Mouse (Mus musculus): ENCODE data around the gene Slf2. TPM values are rescaled to one million over a fixed set of nuclear protein-coding genes. Genes with fewer than 3 reads are reported as not detected.

The Slf2 gene
- total and polyA plus RNA-seq, 3 experiments: 20.6 to 22.9 (median 22.6) TPM

- peaks cover 29 to 72% of the 10 kb centered on the region in 2 experiments for H3K36me3 ChIP-seq (replicated peaks in 1 of 2; ENCODE audit: control insufficient read depth in 1 of 2, insufficient read depth in 1 of 2, low read length in 1 of 2)
- TF ChIP-seq RAD21 (IDR thresholded peaks at IDR 0.05; ENCODE audit: low read depth, low read length): peak; percentile 25
- no peak for TF ChIP-seq RCOR1 (conservative IDR thresholded peaks at IDR 0.05; ENCODE audit: low read depth, low read length)
- TF ChIP-seq CTCF (conservative IDR thresholded peaks at IDR 0.05 in 1 of 2, IDR thresholded peaks at IDR 0.05 in 1 of 2; ENCODE audit: low read depth in 2 of 2, low read length in 2 of 2): peak in 1 of 2 experiments; percentile 42; a peak in 2 of 4 replicates
- dilution Hi-C loops (cut with MboI; ENCODE audit: extremely low pct_ligation_motif_present, extremely low pct_unique_long_range_greater_than_20kb, low sequenced_read_pairs): no loop called here
Measured at GRCm38 (mm10) chr19:45002301-45002700, 71.3 kb downstream of the Slf2 start.

DNA sequence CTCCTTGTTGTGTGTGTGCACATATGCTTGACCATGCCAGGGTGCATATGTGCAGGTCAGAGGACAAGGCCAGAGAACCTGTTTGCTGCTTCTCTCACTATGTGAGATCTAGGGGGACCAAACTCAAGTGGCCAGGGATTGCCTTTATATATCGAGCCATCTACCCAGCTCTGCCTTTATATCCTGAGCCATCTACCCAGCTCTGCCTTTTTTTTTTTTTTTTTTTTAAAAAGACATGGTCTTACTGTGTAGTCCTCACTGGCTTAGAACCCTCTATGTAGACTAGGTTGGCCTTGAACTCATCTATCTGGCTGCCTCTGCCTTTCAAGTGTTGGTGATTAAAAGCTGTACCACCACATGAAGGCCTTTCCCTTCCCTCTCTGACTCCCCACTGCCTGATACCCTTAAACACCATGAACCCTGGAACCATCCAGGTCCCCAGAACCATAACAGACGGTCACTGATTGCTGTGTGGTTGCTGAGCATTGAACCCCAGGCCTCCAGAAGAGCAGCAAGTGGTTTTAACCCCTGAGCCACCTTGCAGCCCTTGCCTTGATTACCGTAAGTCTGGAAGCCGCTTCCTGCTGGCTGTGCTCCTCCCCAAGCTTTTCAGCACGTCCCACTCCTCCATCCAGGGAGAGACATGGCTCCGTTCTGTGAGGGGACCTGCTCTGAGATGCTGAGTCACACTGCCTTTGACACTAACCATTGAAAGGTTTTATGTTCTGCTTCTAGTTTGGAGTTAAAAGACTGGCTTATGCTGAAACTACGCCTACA, 73.0 kb downstream of the Slf2 start:
- TF ChIP-seq MXI1 (IDR thresholded peaks at IDR 0.05; ENCODE audit: low read depth, low read length) (no peak), CHD2 (IDR thresholded peaks at IDR 0.05; ENCODE audit: low read length) (no peak), MAZ (IDR thresholded peaks at IDR 0.05; ENCODE audit: low read depth, low read length) (no peak), RAD21 (IDR thresholded peaks at IDR 0.05; ENCODE audit: low read depth, low read length) (no peak), NELFE (IDR thresholded peaks at IDR 0.05; ENCODE audit: low read depth, low read length) (no peak), TCF12 (IDR thresholded peaks at IDR 0.05; ENCODE audit: low read depth, low read length) (no peak), POLR2A (IDR thresholded peaks at IDR 0.05; ENCODE audit: low read depth, low read length) (no peak), SMC3 (IDR thresholded peaks at IDR 0.05; ENCODE audit: low read depth, low read length) (no peak), CHD1 (IDR thresholded peaks at IDR 0.05; ENCODE audit: low read depth, low read length) (no peak), MAX (IDR thresholded peaks at IDR 0.05; ENCODE audit: low read length) (no peak), EP300 (IDR thresholded peaks at IDR 0.05; ENCODE audit: low read length) (no peak), UBTF (IDR thresholded peaks at IDR 0.05; ENCODE audit: low read depth, low read length) (no peak), MEF2A (IDR thresholded peaks at IDR 0.05; ENCODE audit: borderline replicate concordance, low read depth, low read length) (no peak), E2F4 (IDR thresholded peaks at IDR 0.05; ENCODE audit: insufficient replicate concordance, low read depth, low read length) (no peak), MAFK (IDR thresholded peaks at IDR 0.05; ENCODE audit: insufficient replicate concordance, low read length) (no peak)
- in situ Hi-C loops (cut with MboI; ENCODE audit: low pct_ligation_motif_present, low pct_unique_long_range_greater_than_20kb, low sequenced_read_pairs): no loop called here

More at GRCm38 (mm10) chr19:45002301-45002700, 71.3 kb downstream of the Slf2 start:
- H3K4me3 ChIP-seq (replicated peaks in 1 of 3; ENCODE audit: low read depth in 2 of 3, low read length in 2 of 3, poor library complexity in 1 of 3): no peak overlapping the region
- no peaks in the 10 kb centered on the region for H3K9me3 ChIP-seq (replicated peaks; ENCODE audit: low read length)
- peaks cover 10 to 40% of the 10 kb centered on the region in 2 experiments for H3K4me1 ChIP-seq (ENCODE audit: control insufficient read depth in 1 of 2, insufficient read depth in 2 of 2)
- DNase-seq (ENCODE audit: extremely low read depth): no peak
- H3K27me3 ChIP-seq (replicated peaks): no peaks in the 10 kb centered on the region
- H3K27ac ChIP-seq (ENCODE audit: insufficient read depth, low read depth): no peak overlapping the region
- H3K9ac ChIP-seq (ENCODE audit: insufficient read depth, low read depth): no peak overlapping the region
- peaks cover 8% of the 10 kb centered on the region for H3K79me2 ChIP-seq (replicated peaks; ENCODE audit: control insufficient read depth, extremely low read depth, insufficient read depth, poor library complexity, severe bottlenecking)
- H3K4me2 ChIP-seq (ENCODE audit: insufficient read depth, low read depth, poor library complexity, severe bottlenecking): no peak overlapping the region
- in situ Hi-C loops (cut with MboI; ENCODE audit: low pct_ligation_motif_present, low pct_unique_long_range_greater_than_20kb, low sequenced_read_pairs): no loop called here

More for the DNA sequence above, 73.0 kb downstream of the Slf2 start:
- peaks cover 35 to 72% of the 10 kb centered on the region in 2 experiments for H3K36me3 ChIP-seq (replicated peaks in 1 of 2; ENCODE audit: control insufficient read depth in 1 of 2, insufficient read depth in 1 of 2, low read length in 1 of 2)
- H3K27me3 ChIP-seq (replicated peaks): no peaks in the 10 kb centered on the region
- dilution Hi-C loops (cut with MboI; ENCODE audit: extremely low pct_ligation_motif_present, extremely low pct_unique_long_range_greater_than_20kb, low sequenced_read_pairs): no loop called here
- no peaks in the 10 kb centered on the region for H3K9me3 ChIP-seq (replicated peaks; ENCODE audit: low read length)
- H3K27ac ChIP-seq (ENCODE audit: insufficient read depth, low read depth): no peak overlapping the region
- H3K79me2 ChIP-seq (replicated peaks; ENCODE audit: control insufficient read depth, extremely low read depth, insufficient read depth, poor library complexity, severe bottlenecking): peaks cover 19% of the 10 kb centered on the region
- no peak overlapping the region for H3K4me3 ChIP-seq (replicated peaks in 1 of 3; ENCODE audit: low read depth in 2 of 3, low read length in 2 of 3, poor library complexity in 1 of 3)
- peaks cover 19 to 54% of the 10 kb centered on the region in 2 experiments for H3K4me1 ChIP-seq (ENCODE audit: control insufficient read depth in 1 of 2, insufficient read depth in 2 of 2)
- no peak for DNase-seq (ENCODE audit: extremely low read depth)
- H3K9ac ChIP-seq (ENCODE audit: insufficient read depth, low read depth): no peak overlapping the region
- no peak overlapping the region for H3K4me2 ChIP-seq (ENCODE audit: insufficient read depth, low read depth, poor library complexity, severe bottlenecking)
